Mouse (Mus musculus): Measurements from ENCODE around the gene Nmnat2.
A peak's percentile ranks its signal among the peaks of the same experiment; 100 is the strongest.

Nmnat2 gene

GRCm38 (mm10) chr1:153021034-153021638 is 66.3 kb downstream of the Nmnat2 start:
- DNase-seq = no peak

DNA sequence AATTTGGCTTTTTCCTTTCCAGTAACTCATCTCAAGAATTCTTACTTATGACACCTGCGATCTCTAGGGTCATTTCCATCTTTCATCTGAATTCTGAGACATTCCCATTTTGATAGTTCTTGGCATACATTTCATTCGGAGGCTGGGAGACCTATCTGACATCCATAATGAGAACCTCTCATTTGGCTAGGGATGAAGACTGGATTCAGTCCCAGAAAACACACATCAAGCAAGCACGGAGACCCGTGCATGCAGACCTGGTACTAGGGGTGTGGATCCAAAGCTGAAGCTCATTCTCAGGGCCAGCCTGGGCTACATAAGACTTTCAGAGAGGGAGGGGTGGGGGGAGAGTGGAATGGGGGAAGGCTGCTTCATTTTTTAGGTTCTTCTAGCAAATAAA is 68.2 kb downstream of the Nmnat2 start:
- no peak for DNase-seq

DNA sequence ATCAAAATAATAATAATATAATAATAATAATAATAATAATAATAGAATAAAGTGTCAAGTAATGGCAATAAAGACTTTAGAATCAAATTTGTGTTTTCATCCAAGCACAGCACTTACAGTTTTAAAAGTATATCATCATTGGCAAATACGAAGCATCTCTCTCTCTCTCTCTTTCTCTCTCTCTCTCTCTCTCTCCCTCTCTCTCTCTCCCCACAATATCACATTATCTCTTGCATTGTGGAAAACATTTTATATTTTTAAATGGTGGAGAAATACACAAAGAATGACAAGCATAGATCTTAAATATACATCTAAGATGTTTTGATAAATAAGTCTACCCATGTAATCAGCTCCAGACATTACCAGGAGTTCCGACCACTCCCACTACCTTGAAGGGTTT is 69.1 kb downstream of the Nmnat2 start:
- DNase-seq = no peak

DNA sequence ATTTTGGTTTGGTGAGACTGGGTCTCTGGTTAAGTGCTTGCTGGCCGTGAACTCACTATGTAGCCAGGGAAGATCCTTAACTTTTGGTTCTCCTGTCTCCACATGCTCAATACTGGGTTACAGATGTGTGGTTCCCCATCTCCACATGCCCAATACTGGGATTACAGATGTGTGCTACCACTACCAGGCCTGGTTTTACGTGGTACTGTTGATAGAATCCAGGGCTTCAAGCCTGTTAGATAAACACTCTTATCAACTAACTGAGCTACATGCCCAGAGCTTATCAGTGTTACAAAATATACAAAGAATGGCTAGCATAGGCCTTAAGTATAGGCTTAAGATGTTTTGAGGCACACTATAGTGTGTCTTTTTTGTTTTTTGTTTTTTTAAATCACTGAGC is 69.7 kb downstream of the Nmnat2 start:
- no peak for DNase-seq

- no peak for DNase-seq
Measured at GRCm38 (mm10) chr1:153031345-153031744, 76.6 kb downstream of the Nmnat2 start.

GRCm38 (mm10) chr1:153031954-153032353 is 77.2 kb downstream of the Nmnat2 start:
- DNase-seq = no peak

- no peak for DNase-seq
Measured at GRCm38 (mm10) chr1:153033145-153033908, 78.5 kb downstream of the Nmnat2 start.

- DNase-seq = no peak
Measured at GRCm38 (mm10) chr1:153034064-153034463, 79.3 kb downstream of the Nmnat2 start.

DNA sequence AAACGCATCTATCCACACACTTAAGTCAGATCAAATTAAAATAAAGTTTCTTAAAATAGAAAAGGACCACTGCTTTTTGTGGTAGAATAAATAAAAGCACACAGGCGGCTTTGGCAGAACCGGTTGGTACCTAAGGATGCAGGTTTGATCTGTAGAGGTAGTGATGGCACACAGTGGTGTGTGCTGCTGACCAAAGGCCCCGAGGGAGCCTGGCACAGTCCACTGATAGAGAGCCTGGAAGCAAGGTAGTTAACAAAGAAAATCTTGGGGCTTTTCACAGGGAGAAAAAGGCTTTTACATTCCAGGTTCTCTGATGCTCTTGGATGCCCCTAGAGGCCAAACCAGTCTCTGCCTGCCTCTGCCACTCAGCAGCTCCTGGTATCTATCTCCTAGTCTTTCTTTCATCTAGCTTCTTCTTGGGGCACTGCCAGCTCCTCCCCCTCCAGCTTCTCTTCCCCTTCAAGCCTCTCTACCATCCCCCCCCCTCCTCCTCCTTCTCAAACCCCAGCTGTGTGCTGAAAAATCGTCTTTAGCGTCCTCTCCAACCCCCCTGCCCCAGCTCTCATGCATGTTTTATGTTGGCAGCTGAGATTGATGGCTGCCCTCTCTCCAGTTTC is 80.6 kb downstream of the Nmnat2 start:
- peak; percentile 81 for DNase-seq

DNA sequence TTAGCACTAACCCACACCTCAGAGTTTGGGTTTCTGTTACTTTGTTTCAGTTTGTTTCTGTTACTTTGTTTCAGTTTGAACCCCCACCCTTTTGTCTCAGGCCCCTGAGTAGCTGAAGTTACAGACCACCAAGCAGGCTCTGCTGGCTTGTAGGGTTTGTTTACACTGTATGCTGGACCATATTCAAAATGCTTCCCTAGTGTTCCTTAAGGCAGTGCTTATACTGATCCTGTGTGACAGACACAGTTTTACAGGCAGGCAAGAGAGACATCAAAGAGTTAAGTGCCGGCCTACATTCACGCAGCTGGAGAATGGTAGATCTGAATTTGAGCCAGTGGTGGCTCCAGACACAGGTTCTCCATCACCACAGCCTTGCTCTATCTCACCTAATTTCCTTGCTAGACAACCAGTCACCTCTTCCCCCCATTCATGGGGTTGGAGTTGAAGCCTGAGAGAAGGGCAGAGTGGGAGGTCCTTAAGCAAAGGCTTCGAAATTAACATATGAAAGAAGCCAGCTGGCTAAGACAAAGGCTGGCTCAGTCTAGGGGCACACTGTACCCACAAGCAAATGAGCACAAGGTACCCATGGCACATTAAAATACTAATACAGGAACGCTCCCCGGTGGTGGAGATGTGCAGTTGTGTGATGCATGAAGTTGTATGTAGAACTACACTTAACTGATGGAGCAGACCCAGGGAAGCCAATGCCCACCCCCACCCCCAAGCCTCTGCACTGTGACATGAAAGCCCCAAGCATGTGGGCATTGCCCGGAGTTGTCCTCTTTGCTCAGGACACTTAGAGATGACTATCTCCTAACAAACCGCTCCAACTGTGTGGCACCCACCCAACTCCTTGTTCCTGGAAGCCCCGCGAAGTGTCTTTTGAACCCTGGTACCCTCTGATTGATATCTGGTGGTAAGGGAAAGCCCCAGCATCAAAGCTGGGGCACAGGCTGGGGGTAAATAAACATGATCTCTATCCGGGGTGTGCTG is 82.9 kb downstream of the Nmnat2 start:
- DNase-seq = no peak

GRCm38 (mm10) chr1:153040091-153040490 is 85.3 kb downstream of the Nmnat2 start:
- peak; percentile 72 for DNase-seq

- no peak for DNase-seq
Measured at GRCm38 (mm10) chr1:153041046-153041445, 86.3 kb downstream of the Nmnat2 start.

GRCm38 (mm10) chr1:153042318-153042717 is 87.5 kb downstream of the Nmnat2 start:
- DNase-seq = no peak

GRCm38 (mm10) chr1:153043332-153043731 is 88.5 kb downstream of the Nmnat2 start:
- no peak for DNase-seq

DNA sequence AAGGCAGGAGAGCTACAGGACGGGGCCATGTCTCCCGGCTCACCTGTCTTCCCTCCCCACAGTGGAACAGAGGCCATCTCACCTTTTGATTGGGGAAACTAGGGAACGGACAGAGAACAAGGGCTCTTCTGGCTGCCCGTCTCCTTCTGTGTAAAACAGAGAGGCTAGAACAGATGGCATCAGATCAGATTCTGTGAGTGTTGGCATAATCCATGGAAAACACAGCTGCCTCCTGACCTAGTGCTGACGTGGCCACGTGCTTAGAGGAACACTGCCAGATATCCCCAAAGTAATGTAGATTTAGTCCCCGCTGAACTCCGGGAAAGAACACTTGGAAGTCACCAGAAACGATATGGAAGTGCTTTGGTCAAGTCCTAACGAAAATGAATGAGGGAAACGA is 90.6 kb downstream of the Nmnat2 start:
- DNase-seq = no peak

DNA sequence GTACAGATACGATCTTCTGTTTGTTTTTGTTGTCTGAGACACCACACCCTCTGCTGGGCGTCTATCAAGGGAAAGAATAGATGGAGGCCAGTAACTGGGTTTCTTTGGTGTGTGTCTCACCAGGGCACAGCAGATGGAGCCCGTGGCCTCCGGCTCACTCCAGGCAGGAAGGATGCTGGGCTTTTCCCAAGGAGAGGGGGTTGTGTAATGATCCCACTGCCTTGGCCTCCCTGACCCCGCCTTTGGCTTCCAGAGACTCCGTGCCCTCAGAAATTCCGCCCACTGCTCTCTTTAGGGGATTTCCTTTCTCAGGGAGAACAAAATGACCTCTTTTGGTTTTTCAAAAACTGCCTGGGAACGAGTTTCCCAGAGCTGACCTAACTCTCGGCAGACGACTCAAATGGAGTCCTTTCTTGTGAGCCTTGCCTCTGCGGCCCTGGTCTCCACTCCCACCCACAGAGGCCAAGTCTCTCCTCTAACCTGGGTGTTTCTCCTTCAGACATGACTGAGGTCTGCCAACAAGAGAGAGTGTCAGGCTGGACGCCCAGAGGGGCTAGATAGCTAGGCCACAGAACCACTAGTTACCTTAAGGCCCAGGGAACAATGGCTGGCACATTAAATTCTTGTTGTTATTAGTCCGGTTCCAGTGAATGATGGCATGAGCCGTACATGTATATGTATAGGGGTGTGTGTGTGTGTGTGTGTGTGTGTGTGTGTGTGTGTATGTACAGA is 93.5 kb downstream of the Nmnat2 start:
- peak; percentile 86 for DNase-seq

DNA sequence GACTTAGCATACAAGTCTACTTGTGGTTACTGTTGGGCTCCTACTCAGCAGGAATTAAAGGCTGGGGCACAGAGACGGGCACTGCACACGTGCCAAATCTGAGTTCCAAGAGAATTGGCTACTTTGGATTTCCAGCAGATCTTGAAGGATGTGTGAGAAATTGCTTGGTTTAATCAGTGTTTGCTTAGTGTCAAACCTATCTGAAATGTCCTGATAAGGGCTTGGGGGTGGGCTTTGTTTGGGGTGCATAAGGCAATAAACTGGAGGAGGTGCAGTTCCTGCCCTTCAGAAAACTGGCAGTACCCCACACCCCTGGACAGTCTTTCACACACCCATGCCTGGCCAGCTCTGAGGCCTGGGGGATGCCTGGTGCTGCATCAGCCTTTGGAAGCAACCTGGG is 94.7 kb downstream of the Nmnat2 start:
- DNase-seq = no peak

DNA sequence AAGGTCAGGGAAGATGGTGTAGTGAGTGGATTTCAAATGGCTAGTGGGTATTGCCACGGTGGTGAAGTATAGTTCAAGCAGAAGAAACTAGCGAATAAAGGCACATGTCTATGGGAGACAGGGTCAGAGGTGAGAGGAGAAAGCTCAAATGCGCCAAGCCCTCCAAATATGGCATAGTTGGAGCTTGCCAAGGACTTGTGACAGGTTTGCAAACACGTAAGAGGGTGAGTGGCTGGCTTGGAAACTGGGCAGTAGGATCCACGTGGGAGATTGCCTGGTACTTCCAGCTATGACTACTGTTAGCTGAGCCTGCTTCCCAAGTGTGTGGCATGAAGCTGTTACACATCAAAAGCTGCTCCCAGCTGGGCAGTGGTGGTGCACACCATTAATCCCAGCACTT is 96.7 kb downstream of the Nmnat2 start:
- no peak for DNase-seq

GRCm38 (mm10) chr1:153053619-153054018 is 98.8 kb downstream of the Nmnat2 start:
- DNase-seq = no peak

DNA sequence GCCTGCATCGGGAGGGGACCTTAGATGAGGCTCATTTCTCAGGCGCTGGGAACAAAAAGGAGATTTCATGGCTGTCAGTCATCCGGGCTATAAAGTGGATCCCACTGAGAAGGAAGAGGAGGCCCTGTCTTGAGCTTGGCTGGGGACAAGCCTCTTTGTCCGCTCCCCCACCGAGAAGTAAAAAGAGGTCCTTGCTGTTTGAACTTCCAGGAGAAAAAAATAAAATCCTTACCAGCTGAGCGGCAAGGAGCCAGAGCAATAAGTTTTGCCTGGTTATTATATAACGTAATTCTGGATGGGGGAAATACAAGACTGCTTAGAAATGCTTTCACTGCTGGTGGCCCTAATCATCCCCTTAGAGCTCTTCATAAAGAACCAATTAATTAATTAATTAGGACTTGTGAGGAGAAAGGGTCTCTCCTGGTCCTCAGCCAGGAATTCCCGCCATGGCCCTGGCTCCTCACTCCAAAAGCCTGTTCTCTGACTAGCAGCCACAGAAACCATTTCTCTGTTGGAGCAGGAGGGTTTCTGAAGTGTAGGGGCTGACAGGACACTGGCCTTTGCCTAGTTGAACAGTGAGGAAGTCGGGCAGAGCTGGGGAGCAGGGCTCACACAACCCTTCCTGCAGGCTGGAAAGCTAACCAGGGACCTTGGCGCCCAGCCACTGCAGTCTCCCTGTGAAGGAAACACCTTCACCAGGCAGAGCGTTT is 99.5 kb downstream of the Nmnat2 start:
- peak; percentile 70 for DNase-seq

- no peak for DNase-seq
Measured at GRCm38 (mm10) chr1:153058290-153058689, 103.5 kb downstream of the Nmnat2 start.

DNA sequence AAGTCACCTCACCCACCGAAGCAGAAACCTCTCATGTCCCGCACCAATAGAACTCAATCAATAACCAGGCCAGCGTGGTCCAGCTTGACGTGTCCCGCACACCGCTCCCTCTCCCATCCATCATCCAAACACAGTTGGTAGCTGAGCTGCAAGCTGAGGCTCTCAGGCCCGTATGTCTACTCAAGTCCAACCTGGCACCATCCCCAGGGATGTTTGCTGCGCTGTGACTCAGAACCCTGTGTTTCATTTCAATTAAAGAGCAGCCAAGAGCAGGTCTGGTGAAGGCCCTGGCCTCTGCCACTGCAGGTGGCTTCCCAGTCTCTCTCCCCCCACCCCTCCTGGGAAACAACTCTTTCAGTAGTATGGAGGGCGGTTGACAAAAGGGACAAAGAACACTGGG is 104.8 kb downstream of the Nmnat2 start:
- no peak for DNase-seq
